Mouse (Mus musculus) kidney, embryonic 14.5 days (tissue): Measurements from ENCODE around the gene Ajm1. TPM values are rescaled to one million over a fixed set of nuclear protein-coding genes. Genes with fewer than 3 reads are reported as not detected.
A peak's percentile ranks its signal among the peaks of the same experiment; 100 is the strongest.

Source experiments
- ATAC-seq: fragments of 200-750 bp; cut with Nextera tagmentation; 2 replicates; pipeline ENCODE4 v1.8.0; 2017; ENCODE audit warnings: moderate number of reproducible peaks, mild to moderate bottlenecking, moderate TSS enrichment, moderate library complexity; ENCODE audit not compliant: low FRiP score, low TSS enrichment
- H3K27ac ChIP-seq: fragments of 300-500 bp; sonication (generic); 2 replicates; pipeline ENCODE4 v1.5.1; 2014; ENCODE audit warnings: low read depth, mild to moderate bottlenecking, low read length, moderate library complexity, mixed read lengths
- H3K27me3 ChIP-seq: fragments of 300-500 bp; sonication (generic); 2 replicates; pipeline ENCODE4 v1.6.1; 2014; ENCODE audit warnings: mild to moderate bottlenecking, low read length; ENCODE audit not compliant: control insufficient read depth, insufficient read depth
- H3K36me3 ChIP-seq: fragments of 300-500 bp; sonication (generic); 2 replicates; pipeline ENCODE4 v1.6.1; 2014; ENCODE audit warnings: low read length, mixed read lengths; ENCODE audit not compliant: control insufficient read depth, insufficient read depth
- H3K4me1 ChIP-seq: fragments of 300-500 bp; sonication (generic); 2 replicates; pipeline ENCODE4 v1.6.1; 2014; ENCODE audit warnings: low read length, mixed read lengths; ENCODE audit not compliant: control insufficient read depth, insufficient read depth
- H3K4me2 ChIP-seq: fragments of 300-500 bp; sonication (generic); replicated peaks from 2 replicates; pipeline ENCODE4 v1.6.1; 2014; ENCODE audit warnings: low read depth, mild to moderate bottlenecking, low read length
- H3K4me3 ChIP-seq: fragments of 300-500 bp; sonication (generic); 2 replicates; pipeline ENCODE4 v1.5.1; 2014; ENCODE audit warnings: mild to moderate bottlenecking, low read length
- H3K9ac ChIP-seq: fragments of 300-500 bp; sonication (generic); 2 replicates; pipeline ENCODE4 v1.6.1; 2014; ENCODE audit warnings: low read depth, mild to moderate bottlenecking, low read length, moderate library complexity
- H3K9me3 ChIP-seq: fragments of 300-500 bp; sonication (generic); 2 replicates; pipeline ENCODE4 v1.6.1; 2016; ENCODE audit warnings: low read length; ENCODE audit not compliant: control insufficient read depth
- WGBS: fragments of 180-500 bp; shearing (Covaris S2); extraction: QIAGEN DNeasy Blood & Tissue Kit; methylation state at CpG from one replicate; pipeline ENCODE4 v1.1.7; 2014; 5-methylcytosine and 5-hydroxymethylcytosine counted together
- polyA plus RNA-seq: library from polyadenylated mRNA; unstranded; fragments of >200 nt; fragmentation: Nextera tagmentation; extraction: Ambion mirVana; gene quantifications from 2 replicates; pipeline ENCODE4 v1.2.1, GENCODE M21; 2014

Ajm1 gene
- polyA plus RNA-seq, result 0.07 and 0.18 TPM in 2 replicates

GRCm38 (mm10) chr2:25581294-25581864 is at the start of gene Ajm1:
TSS of gene Ajm1 (minus strand) at chr2:25581757.
- 3% methylated on average over 19 of the region's 19 CpGs for WGBS
- Histone ChIP-seq H3K27ac (no peak within 1 kb of the TSS), H3K4me3 (peak within 1 kb of the TSS; percentile 32), H3K36me3 (peaks cover 34% of the 10 kb centered on the region), H3K9ac (no peak within 1 kb of the TSS), H3K9me3 (peaks cover 2% of the 10 kb centered on the region; the same call in 1 of the 2 replicates), H3K4me1 (peaks cover 37% of the 10 kb centered on the region), H3K4me2 (peak within 1 kb of the TSS; percentile 61), H3K27me3 (peaks cover 48% of the 10 kb centered on the region)
- ATAC-seq, result peak; percentile 73

GRCm38 (mm10) chr2:25628738-25629137 is 47.2 kb upstream of the Ajm1 start:
- Histone ChIP-seq H3K4me1 (no peaks in the 10 kb centered on the region), H3K27me3 (no peaks in the 10 kb centered on the region), H3K27ac (no peak overlapping the region), H3K9me3 (no peaks in the 10 kb centered on the region), H3K4me3 (no peak overlapping the region), H3K4me2 (no peak overlapping the region), H3K36me3 (no peaks in the 10 kb centered on the region), H3K9ac (no peak overlapping the region)
- ATAC-seq, result no peak
- WGBS, result 36% methylated on average over 4 of the region's 4 CpGs

- no peaks in the 10 kb centered on the region for H3K36me3 ChIP-seq
- H3K4me1 ChIP-seq, result no peaks in the 10 kb centered on the region
- H3K9ac ChIP-seq, result no peak within 1 kb of the TSS
- no peak within 1 kb of the TSS for H3K27ac ChIP-seq
- H3K4me2 ChIP-seq, result no peak within 1 kb of the TSS
- 85% methylated on average over 6 of the region's 6 CpGs for WGBS
- no peak for ATAC-seq
- no peaks in the 10 kb centered on the region for H3K9me3 ChIP-seq
- H3K27me3 ChIP-seq, result no peaks in the 10 kb centered on the region
- no peak within 1 kb of the TSS for H3K4me3 ChIP-seq
Measured at GRCm38 (mm10) chr2:25627811-25628210, 46.3 kb upstream of the Ajm1 start, which contains the start of gene Fcna. TSS of gene Fcna (minus strand) at chr2:25628030.

GRCm38 (mm10) chr2:25625986-25626385 is 44.4 kb upstream of the Ajm1 start:
- H3K36me3 ChIP-seq, result no peaks in the 10 kb centered on the region
- no peaks in the 10 kb centered on the region for H3K9me3 ChIP-seq
- H3K9ac ChIP-seq, result no peak overlapping the region
- WGBS, result 39% methylated on average over 5 of the region's 5 CpGs
- peaks cover under 1% of the 10 kb centered on the region; the same call in 1 of the 2 replicates for H3K4me1 ChIP-seq
- no peak overlapping the region for H3K4me3 ChIP-seq
- H3K27me3 ChIP-seq, result no peaks in the 10 kb centered on the region
- H3K4me2 ChIP-seq, result no peak overlapping the region
- no peak for ATAC-seq
- H3K27ac ChIP-seq, result no peak overlapping the region

- H3K4me3 ChIP-seq, result peak within 1 kb of the TSS; percentile 55
- peaks cover 11% of the 10 kb centered on the region for H3K27me3 ChIP-seq
- no peaks in the 10 kb centered on the region for H3K36me3 ChIP-seq
- 0 out of 2 replicates have a peak within 1 kb of the TSS, but pooled peaks have one; percentile 9 for H3K27ac ChIP-seq
- peaks cover 6% of the 10 kb centered on the region for H3K4me1 ChIP-seq
- 5% methylated on average over 34 of the region's 34 CpGs for WGBS
- peak within 1 kb of the TSS; percentile 64 for H3K9ac ChIP-seq
- no peaks in the 10 kb centered on the region for H3K9me3 ChIP-seq
- ATAC-seq, result peak; percentile 96
- peak within 1 kb of the TSS; percentile 84 for H3K4me2 ChIP-seq
Measured at GRCm38 (mm10) chr2:25621229-25622200, 40.0 kb upstream of the Ajm1 start, which contains the start of gene Tmem141. TSS of gene Tmem141 (minus strand) at chr2:25622005.

GRCm38 (mm10) chr2:25620852-25621228 is 39.3 kb upstream of the Ajm1 start:
- no peaks in the 10 kb centered on the region for H3K9me3 ChIP-seq
- peak overlapping the region; percentile 84 for H3K4me2 ChIP-seq
- peaks cover 18% of the 10 kb centered on the region for H3K27me3 ChIP-seq
- H3K4me1 ChIP-seq, result peaks cover 12% of the 10 kb centered on the region
- 84% methylated on average over 4 of the region's 4 CpGs for WGBS
- no peak for ATAC-seq
- H3K36me3 ChIP-seq, result no peaks in the 10 kb centered on the region
- no peak overlapping the region for H3K27ac ChIP-seq
- no peak overlapping the region for H3K4me3 ChIP-seq
- peak overlapping the region; percentile 12; the same call in 1 of the 2 replicates for H3K9ac ChIP-seq

GRCm38 (mm10) chr2:25620386-25620785 is 38.8 kb upstream of the Ajm1 start:
- Histone ChIP-seq H3K27me3 (peaks cover 22% of the 10 kb centered on the region), H3K27ac (no peak overlapping the region), H3K4me1 (peaks cover 12% of the 10 kb centered on the region), H3K9ac (no peak overlapping the region), H3K9me3 (no peaks in the 10 kb centered on the region), H3K4me2 (no peak overlapping the region), H3K36me3 (no peaks in the 10 kb centered on the region), H3K4me3 (no peak overlapping the region)
- 71% methylated on average over 6 of the region's 6 CpGs for WGBS
- ATAC-seq, result no peak

GRCm38 (mm10) chr2:25617578-25617977 is 36.0 kb upstream of the Ajm1 start, which contains the start of gene Ccdc183:
TSS of gene Ccdc183 (minus strand) at chr2:25617678.
- peaks cover 12% of the 10 kb centered on the region for H3K4me1 ChIP-seq
- 87% methylated on average over 3 of the region's 3 CpGs for WGBS
- no peak within 1 kb of the TSS for H3K27ac ChIP-seq
- H3K4me2 ChIP-seq, result 0 out of 2 replicates have a peak within 1 kb of the TSS, but pooled peaks have one; percentile 41
- H3K9ac ChIP-seq, result no peak within 1 kb of the TSS
- no peak for ATAC-seq
- peaks cover 28% of the 10 kb centered on the region for H3K27me3 ChIP-seq
- H3K36me3 ChIP-seq, result no peaks in the 10 kb centered on the region
- no peak within 1 kb of the TSS for H3K4me3 ChIP-seq
- H3K9me3 ChIP-seq, result no peaks in the 10 kb centered on the region
